Mouse (Mus musculus) mouse embryonic stem cell (cell line): Measurements from ENCODE around the gene Slc6a16.

ENCODE experiments used
- in situ Hi-C, 2 experiments: fragments of 300-500 bp; cut with MboI; formaldehyde crosslinking; loops; 1 replicate in 1 of 2; 3 replicates in 1 of 2; pipeline ENCODE4 v1.14.3; 2019 to 2020; ENCODE audit warnings: low sequenced_read_pairs in 2 of 2, low pct_unique_long_range_greater_than_20kb in 1 of 2, mixed read lengths in 1 of 2; ENCODE audit not compliant: unreplicated experiment in 1 of 2

The Slc6a16 gene

GRCm38 (mm10) chr7:45213708-45214107 lies 27.2 kb upstream of the Slc6a16 start:
- in situ Hi-C loops, result no loop called here

DNA sequence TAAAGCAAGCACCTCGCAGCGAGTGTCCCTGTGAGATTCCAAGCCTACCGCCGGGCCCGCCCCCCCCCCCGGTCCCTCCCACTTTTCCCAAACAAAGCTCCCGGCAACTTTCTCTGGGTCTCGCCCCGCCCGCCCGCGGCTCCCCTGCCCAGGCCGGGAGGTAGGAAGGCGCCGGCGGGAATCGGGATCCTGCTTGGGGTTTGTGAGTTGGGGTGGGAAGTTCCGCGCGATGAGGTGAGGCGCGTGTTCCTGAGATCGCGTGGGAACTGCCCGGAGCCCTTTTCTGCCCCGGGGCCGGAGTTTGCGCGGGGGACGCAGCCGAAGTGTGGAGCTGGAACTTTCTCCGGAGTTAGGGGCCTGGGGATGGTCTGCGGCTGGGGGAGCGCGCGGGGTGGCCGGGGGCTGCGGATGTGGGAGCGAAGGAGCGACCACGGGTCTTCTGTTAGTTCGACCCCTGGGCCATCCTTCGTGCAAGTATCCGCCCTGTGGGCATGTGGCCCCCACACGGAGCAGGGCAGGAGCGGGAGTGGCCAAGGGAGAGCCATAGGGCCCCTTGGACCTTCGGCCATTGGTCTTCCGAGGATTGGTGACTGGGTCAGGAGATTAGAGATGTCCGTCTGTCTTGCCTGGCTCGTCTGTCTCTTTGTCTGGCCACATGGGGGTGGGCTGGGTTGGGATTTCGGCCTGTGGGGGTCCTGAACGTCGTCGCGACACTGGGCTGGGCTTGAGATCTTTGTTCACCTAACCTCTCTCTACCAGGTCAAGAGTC lies 25.0 kb upstream of the Slc6a16 start, which contains the start of gene Tead2:
Tead2 (plus strand) TSS at position 81 of the 769 bp plus-strand sequence.
- in situ Hi-C loops, result no loop called here

GRCm38 (mm10) chr7:45216442-45217183 lies 24.3 kb upstream of the Slc6a16 start:
- in situ Hi-C loops, result no loop called here

DNA sequence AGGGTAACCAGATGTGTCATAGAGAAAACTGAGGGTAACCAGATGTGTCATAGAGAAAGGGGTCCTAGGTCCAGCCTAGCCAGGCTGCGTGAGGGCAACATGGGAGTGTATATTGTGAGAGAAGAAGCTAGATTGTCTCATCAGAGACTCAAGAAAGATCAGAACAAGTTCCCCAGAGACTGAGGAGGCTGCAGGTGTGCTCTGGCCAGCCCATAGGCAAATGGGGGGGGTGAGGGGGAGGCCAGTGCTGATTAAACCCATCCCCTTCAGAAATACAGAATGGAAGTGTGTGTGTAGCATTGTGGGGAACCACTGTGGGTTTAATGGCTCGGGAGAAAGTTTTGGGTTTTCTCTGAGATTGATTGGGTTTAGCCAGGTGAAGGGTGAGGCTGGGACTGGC lies 19.2 kb upstream of the Slc6a16 start:
- in situ Hi-C loops, result no loop called here

DNA sequence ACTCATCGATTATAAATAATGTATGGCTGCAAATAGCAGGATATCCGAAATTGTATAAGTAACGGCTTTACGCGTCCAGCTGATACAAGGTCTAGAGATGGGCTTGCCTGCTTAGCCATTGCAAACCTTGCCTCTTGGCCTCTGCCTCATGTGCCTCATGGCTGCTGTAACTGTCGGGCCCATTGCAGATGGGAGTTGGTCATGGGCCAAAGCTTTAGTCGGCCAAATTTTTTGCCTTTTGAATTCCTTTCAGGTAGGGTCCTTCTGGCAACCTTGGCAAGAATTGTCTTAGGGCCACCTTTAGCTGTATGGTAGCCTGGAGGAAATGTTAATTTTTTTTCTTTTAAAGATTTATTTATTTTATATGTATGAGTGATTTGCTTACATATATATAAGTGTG lies 16.1 kb upstream of the Slc6a16 start:
- in situ Hi-C loops, result no loop called here

DNA sequence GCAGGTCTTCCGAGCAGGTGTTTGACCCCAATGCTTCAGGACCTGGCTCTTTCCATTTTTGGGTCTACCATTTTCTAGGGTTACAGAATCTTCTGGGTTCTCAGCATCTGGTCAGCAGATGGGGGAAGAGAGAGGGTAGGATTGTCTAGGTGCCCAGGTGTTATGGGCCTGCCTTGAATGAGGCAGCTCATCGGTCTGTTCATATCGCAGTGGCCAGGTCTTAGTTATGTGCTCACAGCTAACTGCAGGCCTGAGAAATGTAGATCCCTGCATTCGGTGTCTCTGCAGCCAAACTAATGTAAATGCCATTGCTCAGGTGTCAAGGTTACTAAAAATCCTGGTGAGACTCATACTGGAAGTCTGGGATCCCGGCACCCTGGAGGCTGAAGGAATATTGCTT lies 14.5 kb upstream of the Slc6a16 start:
- in situ Hi-C loops, result no loop called here

GRCm38 (mm10) chr7:45228548-45228947 lies 12.3 kb upstream of the Slc6a16 start:
- in situ Hi-C loops, result no loop called here

- in situ Hi-C loops, result no loop called here
These were observed 11.8 kb upstream of the Slc6a16 start for GRCm38 (mm10) chr7:45229046-45229445.

DNA sequence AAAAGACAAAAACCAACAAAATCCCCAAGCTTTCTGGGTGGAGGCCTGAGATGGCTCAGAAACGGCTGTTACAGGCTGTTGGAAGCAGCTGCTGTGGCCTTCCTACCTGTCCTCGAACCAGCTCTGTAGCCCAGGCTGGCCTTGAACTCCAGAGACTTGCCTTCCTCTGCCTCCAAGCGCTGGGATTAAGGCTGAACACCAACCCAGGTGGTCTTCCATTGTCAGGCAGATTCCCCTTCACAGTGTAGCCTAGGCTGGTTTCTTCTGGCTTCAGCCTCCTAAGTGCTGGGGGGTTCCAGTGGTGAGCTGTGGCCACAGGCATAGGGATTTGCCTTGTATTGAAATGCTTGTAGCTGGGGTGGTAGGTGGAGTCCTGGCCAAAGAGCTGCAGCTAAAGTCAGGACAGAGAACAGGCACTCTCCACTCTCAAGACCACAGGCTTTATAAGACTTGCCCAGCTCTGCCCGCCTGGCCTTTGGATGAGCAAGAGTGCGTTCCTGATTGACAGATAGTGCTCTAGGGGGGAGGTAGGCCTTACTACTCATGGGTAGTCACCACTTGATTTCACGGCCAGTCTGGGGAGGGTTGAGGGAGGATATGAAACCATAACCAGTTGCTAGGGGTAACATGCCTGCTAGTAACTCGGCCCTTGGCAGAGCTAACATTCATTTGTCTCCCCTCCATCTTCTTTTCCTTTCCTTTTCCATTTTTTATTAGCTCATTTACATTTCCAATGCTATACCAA lies 11.3 kb upstream of the Slc6a16 start:
- in situ Hi-C loops, result no loop called here

DNA sequence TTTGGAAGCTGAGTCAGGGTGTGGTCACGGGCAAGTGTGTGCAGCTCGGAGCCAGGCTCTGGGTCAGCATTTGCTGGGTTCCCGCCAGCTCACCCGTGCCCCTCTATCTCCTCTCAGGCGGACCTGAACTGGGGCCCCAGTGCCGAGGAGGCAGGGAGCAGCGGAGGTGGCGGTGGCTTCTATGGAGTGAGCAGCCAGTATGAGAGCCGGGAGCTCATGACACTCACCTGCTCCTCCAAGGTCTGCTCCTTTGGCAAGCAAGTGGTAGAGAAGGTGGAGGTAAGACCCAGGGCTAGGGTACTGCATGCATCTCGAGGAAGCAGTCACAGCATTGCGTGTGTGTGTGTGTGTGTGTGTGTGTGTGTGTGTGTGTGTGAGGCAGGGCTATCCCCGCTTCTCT lies 9.7 kb upstream of the Slc6a16 start:
- in situ Hi-C loops, result no loop called here

- in situ Hi-C loops, result no loop called here
These were observed 8.9 kb upstream of the Slc6a16 start for GRCm38 (mm10) chr7:45231941-45232340.

DNA sequence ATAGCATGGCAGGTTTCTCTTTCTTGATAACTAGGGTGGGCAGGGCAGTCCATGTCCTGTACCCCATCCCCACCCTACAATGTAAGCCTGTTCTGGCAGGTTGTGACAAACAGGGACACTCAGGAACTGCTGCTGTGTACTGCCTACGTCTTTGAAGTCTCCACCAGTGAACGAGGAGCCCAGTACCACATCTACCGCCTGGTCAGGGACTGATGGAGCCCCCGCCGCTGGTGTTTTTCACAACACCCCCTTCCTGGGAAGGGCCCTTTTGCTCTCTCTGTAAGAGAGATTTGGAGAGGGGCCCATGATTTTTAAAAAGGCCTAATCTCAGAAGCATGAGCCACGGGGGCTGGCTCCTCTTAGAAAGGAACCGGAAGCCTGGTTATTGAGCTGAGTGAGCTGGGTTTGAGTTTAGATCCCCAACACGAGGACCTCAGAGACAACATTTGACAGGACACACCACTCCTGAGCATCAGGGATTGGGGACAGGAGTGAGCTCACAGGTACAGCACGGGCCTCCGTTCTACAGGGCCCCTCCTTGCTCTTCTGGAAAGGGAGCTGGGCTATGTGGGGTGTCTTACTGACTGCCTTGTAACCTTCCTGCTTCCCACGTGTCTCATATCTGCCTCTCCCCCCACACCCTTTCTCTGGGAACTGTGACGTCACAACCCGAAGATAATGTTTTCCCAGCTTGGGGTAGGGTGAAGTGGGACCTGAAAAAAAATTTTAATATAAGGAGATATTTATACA lies 8.0 kb upstream of the Slc6a16 start:
- in situ Hi-C loops, result no loop called here

DNA sequence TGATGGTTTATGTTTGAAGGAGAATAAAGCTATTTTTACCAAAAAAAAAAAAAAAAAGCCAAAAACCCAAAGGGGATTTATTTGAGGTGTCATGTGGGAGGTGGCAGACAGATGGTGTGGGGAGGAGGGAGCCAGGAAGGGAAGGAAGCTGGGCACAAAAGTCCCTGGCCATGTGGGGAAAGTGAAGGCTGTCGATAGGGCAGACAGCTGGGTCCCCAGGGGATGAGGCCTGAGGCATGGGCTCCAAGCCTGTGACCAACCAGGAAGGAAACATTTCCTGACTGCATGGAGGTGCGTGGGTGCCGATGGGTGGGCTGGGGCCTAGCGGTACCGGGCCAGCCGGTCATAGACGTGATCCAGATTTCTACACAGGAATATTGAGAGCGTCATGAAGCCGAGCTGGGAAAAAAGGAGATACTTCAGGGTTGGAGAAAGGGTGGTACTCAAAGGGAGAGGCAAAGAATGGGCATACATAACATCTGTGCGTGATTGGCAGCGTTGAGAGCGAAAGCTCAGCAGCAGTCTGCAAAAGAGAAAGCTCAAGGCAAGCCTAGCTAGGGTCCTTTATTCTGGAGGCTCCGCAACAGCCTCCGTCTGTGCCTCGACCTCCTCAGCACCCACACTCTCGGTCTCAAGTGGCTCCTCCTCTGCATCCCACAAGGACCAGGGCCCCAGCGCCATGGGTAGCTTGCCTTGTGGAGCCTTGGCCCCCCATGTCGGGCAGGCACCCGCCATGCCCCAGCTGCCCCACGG lies 7.1 kb upstream of the Slc6a16 start:
- in situ Hi-C loops, result no loop called here

DNA sequence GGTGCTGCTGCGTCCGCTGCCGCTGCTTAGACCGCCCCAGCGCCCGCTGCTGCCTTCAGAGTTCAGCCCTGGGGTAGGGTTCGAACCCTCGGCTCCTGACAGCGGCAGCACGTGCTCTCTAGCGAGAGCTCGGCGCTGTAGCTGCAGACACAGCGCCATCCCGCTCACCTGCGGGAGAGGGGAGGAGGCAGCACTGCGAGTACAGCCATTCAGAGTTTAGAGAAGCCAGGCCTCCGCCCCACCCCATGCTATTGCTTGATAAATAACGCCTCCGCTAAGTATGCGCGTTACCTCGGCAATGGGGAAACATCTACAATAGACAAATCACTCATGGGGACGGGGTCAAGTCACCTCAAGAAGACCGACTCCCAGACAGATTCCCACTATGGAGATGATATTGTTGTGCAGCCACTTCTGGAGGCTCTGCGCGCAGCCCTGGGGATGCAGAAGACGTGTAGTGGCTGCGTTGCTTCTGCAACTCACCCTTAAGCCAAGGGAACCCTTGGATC lies 6.5 kb upstream of the Slc6a16 start:
- in situ Hi-C loops, result no loop called here

- in situ Hi-C loops, result no loop called here
These were observed 5.8 kb upstream of the Slc6a16 start for GRCm38 (mm10) chr7:45234922-45235571.

DNA sequence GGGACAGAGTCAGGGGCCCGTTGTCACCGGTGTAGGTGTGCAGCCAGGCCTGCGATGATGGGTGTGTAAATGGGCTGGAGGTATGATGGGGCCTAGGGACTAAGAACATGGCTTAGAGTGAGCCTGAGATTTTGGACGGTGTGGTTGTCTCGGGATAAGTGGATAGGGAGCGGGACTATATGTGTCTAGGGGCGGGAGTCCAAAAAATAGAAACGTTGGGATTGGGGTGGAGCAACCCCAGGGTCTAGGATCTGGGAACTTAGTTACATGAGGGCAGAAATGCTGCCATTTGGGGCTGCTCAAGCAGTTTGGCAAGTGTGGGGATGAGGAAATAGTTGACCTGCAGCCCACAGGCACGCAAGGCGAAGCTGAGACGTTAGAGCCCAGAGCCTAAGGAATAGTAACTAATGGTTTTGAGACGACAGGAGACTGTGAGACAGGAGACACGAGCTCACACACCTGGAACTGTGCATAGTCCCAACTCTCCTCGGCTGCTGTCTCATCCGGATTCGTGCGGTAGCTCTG lies 5.2 kb upstream of the Slc6a16 start:
- in situ Hi-C loops, result no loop called here
